Mouse (Mus musculus): ENCODE measurements around the gene Prpf40a. TPM values are rescaled to one million over a fixed set of nuclear protein-coding genes. Genes with fewer than 3 reads are reported as not detected.

Gene Prpf40a
- total RNA-seq (2014; fragmentation: Nextera tagmentation) (215 and 218 TPM in 2 replicates), total RNA-seq (2017) (102 and 121 TPM in 2 replicates), polyA plus RNA-seq (2012) (23.3 and 27.5 TPM in 2 replicates)

- H3K4me3 ChIP-seq (ENCODE audit: low read depth, low read length): peak within 1 kb of the TSS; percentile 79
- no peaks in the 10 kb centered on the region for H3K27me3 ChIP-seq (ENCODE audit: insufficient read depth, low read length)
- ATAC-seq (ENCODE audit: extremely low read depth, insufficient number of reproducible peaks, low FRiP score, poor library complexity, severe bottlenecking) (peak; percentile 92), DNase-seq (ENCODE audit: low spot score) (peak; percentile 95)
- peaks cover 26% of the 10 kb centered on the region for H3K36me3 ChIP-seq (replicated peaks)
- peaks cover 17% of the 10 kb centered on the region for H3K4me1 ChIP-seq (ENCODE audit: insufficient read depth, low read depth, low read length)
- H3K9me3 ChIP-seq (replicated peaks): no peaks in the 10 kb centered on the region
- TF ChIP-seq POLR2AphosphoS5 (IDR thresholded peaks at IDR 0.05; ENCODE audit: insufficient replicate concordance, low read depth, low read length) (no peak), CTCF (IDR thresholded peaks at IDR 0.05; ENCODE audit: low read depth, low read length) (no peak), TAL1 (conservative IDR thresholded peaks at IDR 0.05; ENCODE audit: low read depth, low read length) (no peak), GATA1 (IDR thresholded peaks at IDR 0.05; ENCODE audit: borderline replicate concordance, low read length) (no peak)
Measured at GRCm38 (mm10) chr2:53190684-53191511, at the start of gene Prpf40a. Prpf40a (minus strand) TSS chr2:53191284.

DNA sequence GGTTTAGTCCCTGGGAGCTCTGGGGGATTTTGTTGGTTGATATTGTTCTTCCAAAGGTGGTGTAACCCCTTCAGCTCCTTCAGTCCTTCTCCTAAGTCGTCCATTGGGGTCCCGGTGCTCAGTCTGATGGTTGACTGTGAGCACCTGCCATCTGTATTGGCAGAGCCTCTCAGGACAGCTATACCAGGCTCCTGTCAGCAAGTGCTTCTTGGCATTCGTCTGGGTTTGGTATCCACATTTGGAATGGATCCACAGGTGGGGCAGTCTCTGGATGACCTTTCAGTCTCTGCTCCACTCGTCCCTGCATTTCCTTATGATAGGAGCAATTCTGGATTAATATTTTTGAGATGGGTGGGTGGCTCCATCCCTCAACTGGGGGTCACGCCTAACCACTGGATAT, 31.2 kb upstream of the Prpf40a start:
- no peaks in the 10 kb centered on the region for H3K4me1 ChIP-seq (ENCODE audit: insufficient read depth, low read depth, low read length)
- DNase-seq (ENCODE audit: low spot score) (no peak), ATAC-seq (ENCODE audit: extremely low read depth, insufficient number of reproducible peaks, low FRiP score, poor library complexity, severe bottlenecking) (no peak)

DNA sequence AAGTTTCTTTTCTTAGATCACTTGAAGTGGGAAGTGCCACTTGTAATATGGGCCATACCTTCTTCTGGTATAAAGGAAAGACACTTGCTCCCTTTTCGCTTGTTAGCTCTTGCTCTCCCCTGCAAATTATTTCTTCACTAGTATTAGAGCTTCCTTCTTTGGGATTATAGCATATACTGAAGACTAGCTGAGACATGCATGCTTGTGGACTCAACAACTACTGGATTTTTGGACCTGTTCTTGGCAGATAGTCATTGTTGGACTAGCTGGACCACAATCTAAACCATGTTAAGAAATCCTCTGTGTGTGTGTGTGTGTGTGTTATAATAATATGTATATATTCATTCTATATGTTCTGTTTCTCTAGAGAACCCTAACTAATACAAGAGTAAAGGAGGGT, 22.4 kb upstream of the Prpf40a start:
- ATAC-seq (ENCODE audit: extremely low read depth, insufficient number of reproducible peaks, low FRiP score, poor library complexity, severe bottlenecking) (no peak), DNase-seq (ENCODE audit: low spot score) (no peak)
- Histone ChIP-seq H3K4me1 (ENCODE audit: insufficient read depth, low read depth, low read length) (no peaks in the 10 kb centered on the region), H3K36me3 (replicated peaks) (peaks cover 76% of the 10 kb centered on the region), H3K27me3 (ENCODE audit: insufficient read depth, low read length) (no peaks in the 10 kb centered on the region), H3K4me3 (ENCODE audit: low read depth, low read length) (no peak overlapping the region), H3K9me3 (replicated peaks) (no peaks in the 10 kb centered on the region)
- TF ChIP-seq GATA2 (IDR thresholded peaks at IDR 0.05; ENCODE audit: borderline replicate concordance, low read depth, low read length) (no peak), POLR2AphosphoS5 (IDR thresholded peaks at IDR 0.05; ENCODE audit: insufficient replicate concordance, low read depth, low read length) (no peak), GATA1 (IDR thresholded peaks at IDR 0.05; ENCODE audit: borderline replicate concordance, low read length) (no peak)

More for the DNA sequence above, 31.2 kb upstream of the Prpf40a start:
- Histone ChIP-seq H3K4me3 (ENCODE audit: low read depth, low read length) (no peak overlapping the region), H3K36me3 (replicated peaks) (peaks cover 22% of the 10 kb centered on the region), H3K27me3 (ENCODE audit: insufficient read depth, low read length) (no peaks in the 10 kb centered on the region), H3K9me3 (replicated peaks) (no peaks in the 10 kb centered on the region)
- no peak for TF ChIP-seq GATA2 (IDR thresholded peaks at IDR 0.05; ENCODE audit: borderline replicate concordance, low read depth, low read length)
- no peak for TF ChIP-seq POLR2AphosphoS5 (IDR thresholded peaks at IDR 0.05; ENCODE audit: insufficient replicate concordance, low read depth, low read length)
- no peak for TF ChIP-seq GATA1 (IDR thresholded peaks at IDR 0.05; ENCODE audit: borderline replicate concordance, low read length)
- no peak for TF ChIP-seq CTCF (IDR thresholded peaks at IDR 0.05; ENCODE audit: low read depth, low read length)
- no peak for TF ChIP-seq TAL1 (conservative IDR thresholded peaks at IDR 0.05; ENCODE audit: low read depth, low read length)

DNA sequence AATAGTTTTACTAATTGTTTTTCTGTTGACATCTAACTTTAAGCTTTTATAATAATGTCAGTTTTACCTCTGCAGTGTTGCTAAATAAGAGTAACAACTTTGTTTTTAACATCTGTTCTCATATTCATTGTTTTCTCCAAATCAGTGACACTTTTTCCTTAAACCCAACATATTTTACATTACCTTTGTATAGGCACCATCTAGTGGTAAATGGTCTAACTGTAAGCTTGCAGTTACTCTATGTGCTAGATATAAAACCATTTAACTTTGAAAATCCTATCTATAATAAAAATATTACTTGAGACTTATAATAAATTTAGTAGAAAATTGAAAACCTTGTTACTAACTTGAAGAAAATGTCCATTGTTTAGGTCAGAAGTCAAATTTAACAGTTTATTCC, 15.7 kb upstream of the Prpf40a start:
- Histone ChIP-seq H3K9me3 (replicated peaks) (no peaks in the 10 kb centered on the region), H3K4me1 (ENCODE audit: insufficient read depth, low read depth, low read length) (peaks cover 3% of the 10 kb centered on the region), H3K27me3 (ENCODE audit: insufficient read depth, low read length) (no peaks in the 10 kb centered on the region), H3K36me3 (replicated peaks) (peaks cover 43% of the 10 kb centered on the region), H3K4me3 (ENCODE audit: low read depth, low read length) (no peak overlapping the region)
- TF ChIP-seq POLR2AphosphoS5 (IDR thresholded peaks at IDR 0.05; ENCODE audit: insufficient replicate concordance, low read depth, low read length) (no peak), GATA2 (IDR thresholded peaks at IDR 0.05; ENCODE audit: borderline replicate concordance, low read depth, low read length) (no peak), GATA1 (IDR thresholded peaks at IDR 0.05; ENCODE audit: borderline replicate concordance, low read length) (no peak), CTCF (IDR thresholded peaks at IDR 0.05; ENCODE audit: low read depth, low read length) (no peak), TAL1 (conservative IDR thresholded peaks at IDR 0.05; ENCODE audit: low read depth, low read length) (no peak)
- DNase-seq (ENCODE audit: low spot score): no peak
- ATAC-seq (ENCODE audit: extremely low read depth, insufficient number of reproducible peaks, low FRiP score, poor library complexity, severe bottlenecking): no peak

GRCm38 (mm10) chr2:53204373-53205274, 13.5 kb upstream of the Prpf40a start:
- Histone ChIP-seq H3K9me3 (replicated peaks) (no peaks in the 10 kb centered on the region), H3K36me3 (replicated peaks) (peaks cover 38% of the 10 kb centered on the region), H3K4me1 (ENCODE audit: insufficient read depth, low read depth, low read length) (peaks cover 15% of the 10 kb centered on the region), H3K27me3 (ENCODE audit: insufficient read depth, low read length) (no peaks in the 10 kb centered on the region), H3K4me3 (ENCODE audit: low read depth, low read length) (no peak overlapping the region)
- TF ChIP-seq CTCF (IDR thresholded peaks at IDR 0.05; ENCODE audit: low read depth, low read length) (no peak), POLR2AphosphoS5 (IDR thresholded peaks at IDR 0.05; ENCODE audit: insufficient replicate concordance, low read depth, low read length) (no peak), GATA2 (IDR thresholded peaks at IDR 0.05; ENCODE audit: borderline replicate concordance, low read depth, low read length) (no peak), TAL1 (conservative IDR thresholded peaks at IDR 0.05; ENCODE audit: low read depth, low read length) (no peak), GATA1 (IDR thresholded peaks at IDR 0.05; ENCODE audit: borderline replicate concordance, low read length) (no peak)
- DNase-seq (ENCODE audit: low spot score) (no peak), ATAC-seq (ENCODE audit: extremely low read depth, insufficient number of reproducible peaks, low FRiP score, poor library complexity, severe bottlenecking) (peak; percentile 63; the same call in 1 of the 2 replicates)
